Mouse (Mus musculus): ENCODE data around the gene Prkcsh.
A peak's percentile ranks its signal among the peaks of the same experiment; 100 is the strongest.

The Prkcsh gene

DNA sequence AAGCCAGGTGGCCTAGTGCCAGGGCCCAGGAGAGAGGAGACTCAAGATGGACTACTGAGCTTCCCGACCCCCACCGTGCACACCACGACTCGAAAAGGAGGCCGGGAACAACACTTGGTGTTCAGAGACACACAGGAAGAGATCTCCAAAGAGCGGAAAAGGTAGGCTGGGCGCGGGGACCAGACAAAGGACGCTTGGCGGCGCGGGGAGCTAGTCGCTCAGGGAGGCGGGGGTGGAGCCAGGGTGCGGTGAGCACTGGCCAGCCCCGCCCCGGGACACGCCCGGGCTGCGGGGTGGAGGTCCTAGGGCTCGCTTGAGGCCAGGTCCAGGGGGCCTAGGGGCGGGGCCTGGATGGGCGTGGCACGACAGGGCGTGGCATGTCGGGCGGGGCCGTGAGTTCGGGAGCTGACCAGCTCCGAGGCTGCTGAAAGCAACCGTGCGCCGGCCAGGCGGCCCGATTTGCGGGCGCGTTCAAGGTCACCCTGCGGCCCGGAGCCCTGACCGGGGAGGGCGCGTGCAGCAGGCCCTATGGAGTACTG lies 47.8 kb downstream of the Prkcsh start:
- peak; percentile 31 for DNase-seq

- DNase-seq = no peak
These were observed 48.8 kb downstream of the Prkcsh start for GRCm38 (mm10) chr9:22051161-22051957.

GRCm38 (mm10) chr9:22051958-22052254 lies 49.3 kb downstream of the Prkcsh start, which contains the start of gene Elavl3:
Elavl3 (minus strand) TSS chr9:22052023.
- no peak for DNase-seq

- no peak for DNase-seq
These were observed 51.1 kb downstream of the Prkcsh start for GRCm38 (mm10) chr9:22053657-22054056.

- DNase-seq = peak; percentile 78
These were observed 51.9 kb downstream of the Prkcsh start for GRCm38 (mm10) chr9:22054411-22055076.

GRCm38 (mm10) chr9:22055713-22056112 lies 53.1 kb downstream of the Prkcsh start:
- DNase-seq = no peak

- DNase-seq = no peak
These were observed 53.8 kb downstream of the Prkcsh start for GRCm38 (mm10) chr9:22056303-22056910.

DNA sequence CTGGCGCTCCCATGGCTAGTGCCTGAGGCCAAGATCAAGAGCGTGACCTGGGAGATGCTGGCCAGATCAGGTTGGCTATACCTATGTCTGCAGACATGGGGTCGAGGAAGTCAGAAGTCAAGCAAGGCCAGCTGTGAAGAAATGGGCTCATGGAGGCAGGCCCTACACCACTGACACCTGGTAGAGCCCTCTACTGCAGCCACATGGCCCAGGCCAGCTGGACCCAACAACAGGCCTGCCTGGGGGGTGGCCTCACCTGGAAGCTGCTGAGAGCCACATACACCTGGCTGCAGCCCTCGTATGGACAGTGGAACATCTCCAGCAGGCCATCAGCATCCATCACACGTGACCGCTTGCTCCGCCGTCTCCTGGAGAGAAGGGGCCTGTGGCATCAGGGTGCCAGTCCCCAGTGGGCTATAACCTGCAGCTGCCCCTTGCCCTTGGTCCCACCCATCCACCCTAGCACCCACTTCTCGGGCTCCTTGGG lies 54.5 kb downstream of the Prkcsh start:
- no peak for DNase-seq

GRCm38 (mm10) chr9:22058011-22058424 lies 55.4 kb downstream of the Prkcsh start:
- no peak for DNase-seq

DNA sequence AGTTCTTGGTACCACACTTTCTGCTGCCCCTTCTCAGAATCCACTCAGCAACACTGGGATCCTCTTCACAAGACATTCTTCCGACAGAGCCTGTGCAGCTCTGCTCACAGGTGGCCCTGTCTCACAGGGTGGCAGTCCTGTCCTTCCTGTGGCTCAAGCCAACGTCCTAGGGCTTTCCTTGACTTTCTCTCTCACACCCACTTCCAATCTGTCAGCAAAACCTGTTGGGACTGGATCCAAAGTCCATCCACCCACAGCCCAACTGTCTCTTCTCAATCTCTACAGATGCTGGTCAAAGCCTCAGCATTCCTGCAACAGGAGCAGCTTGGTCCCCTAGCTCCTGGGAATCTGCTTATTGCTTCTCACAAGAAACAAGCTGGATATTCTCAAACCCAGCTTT lies 58.7 kb downstream of the Prkcsh start:
- no peak for DNase-seq

Data from lung, postnatal 36 days (tissue).